Mouse (Mus musculus) stomach, embryonic 16.5 days (tissue): ENCODE data around the gene Adgrb3. TPM values are rescaled to one million over a fixed set of nuclear protein-coding genes. Genes with fewer than 3 reads are reported as not detected.
A peak's percentile ranks its signal among the peaks of the same experiment; 100 is the strongest.

Experiments used
- ATAC-seq: fragments of 200-750 bp; cut with Nextera tagmentation; 2 replicates; pipeline ENCODE4 v1.8.0; 2017; ENCODE audit warnings: moderate number of reproducible peaks, moderate TSS enrichment; ENCODE audit not compliant: insufficient read depth, low FRiP score
- H3K27ac ChIP-seq: fragments of 300-500 bp; sonication (generic); 2 replicates; pipeline ENCODE4 v1.5.1; 2014; ENCODE audit warnings: low read length
- H3K27me3 ChIP-seq: fragments of 300-500 bp; sonication (generic); 2 replicates; pipeline ENCODE4 v1.6.1; 2014; ENCODE audit warnings: low read length, control low read depth, mixed read lengths; ENCODE audit not compliant: control insufficient read depth, insufficient read depth
- H3K36me3 ChIP-seq: fragments of 300-500 bp; sonication (generic); 2 replicates; pipeline ENCODE4 v1.6.1; 2014; ENCODE audit warnings: low read length; ENCODE audit not compliant: control insufficient read depth, insufficient read depth
- H3K4me1 ChIP-seq: fragments of 300-500 bp; sonication (generic); 2 replicates; pipeline ENCODE4 v1.6.1; 2014; ENCODE audit warnings: low read length, control low read depth, mixed read lengths; ENCODE audit not compliant: control insufficient read depth, insufficient read depth
- H3K4me2 ChIP-seq: fragments of 300-500 bp; sonication (generic); 2 replicates; pipeline ENCODE4 v1.6.1; 2014; ENCODE audit warnings: low read depth, low read length, mixed read lengths
- H3K4me3 ChIP-seq: fragments of 300-500 bp; sonication (generic); replicated peaks from 2 replicates; pipeline ENCODE4 v1.5.1; 2014; ENCODE audit warnings: mild to moderate bottlenecking, low read length
- H3K9ac ChIP-seq: fragments of 300-500 bp; sonication (generic); 2 replicates; pipeline ENCODE4 v1.6.1; 2014; ENCODE audit warnings: low read length
- H3K9me3 ChIP-seq: fragments of 300-500 bp; sonication (generic); replicated peaks from 2 replicates; pipeline ENCODE4 v1.6.1; 2016; ENCODE audit warnings: low read length, control low read depth; ENCODE audit not compliant: control insufficient read depth
- WGBS: fragments of 180-500 bp; shearing (Covaris S2); extraction: QIAGEN DNeasy Blood & Tissue Kit; methylation state at CpG from one replicate; pipeline ENCODE4 v1.1.7; 2014; 5-methylcytosine and 5-hydroxymethylcytosine counted together
- polyA plus RNA-seq: library from polyadenylated mRNA; unstranded; fragments of >200 nt; fragmentation: Nextera tagmentation; extraction: Ambion mirVana; gene quantifications from 2 replicates; pipeline ENCODE4 v1.2.1, GENCODE M21; 2015

The Adgrb3 gene
- polyA plus RNA-seq, 1 experiment from 2014 or later, result 4.5 TPM

GRCm38 (mm10) chr1:25317142-25317541, 512.4 kb downstream of the Adgrb3 start:
- no peaks in the 10 kb centered on the region for H3K27me3 ChIP-seq
- no peaks in the 10 kb centered on the region for H3K36me3 ChIP-seq
- no peak overlapping the region for H3K4me2 ChIP-seq
- H3K4me3 ChIP-seq, result no peak overlapping the region
- no peaks in the 10 kb centered on the region for H3K9me3 ChIP-seq
- H3K4me1 ChIP-seq, result no peaks in the 10 kb centered on the region
- H3K9ac ChIP-seq, result no peak overlapping the region
- H3K27ac ChIP-seq, result no peak overlapping the region
- no peak for ATAC-seq

GRCm38 (mm10) chr1:25312344-25312743, 517.2 kb downstream of the Adgrb3 start:
- Histone ChIP-seq H3K4me1 (no peaks in the 10 kb centered on the region), H3K4me3 (no peak overlapping the region), H3K27ac (no peak overlapping the region), H3K9me3 (no peaks in the 10 kb centered on the region), H3K9ac (no peak overlapping the region), H3K36me3 (no peaks in the 10 kb centered on the region), H3K4me2 (no peak overlapping the region), H3K27me3 (no peaks in the 10 kb centered on the region)
- 82% methylated on average over 2 of the region's 2 CpGs for WGBS
- no peak for ATAC-seq

GRCm38 (mm10) chr1:25310066-25310465, 519.4 kb downstream of the Adgrb3 start:
- Histone ChIP-seq H3K27ac (no peak overlapping the region), H3K27me3 (no peaks in the 10 kb centered on the region), H3K9ac (no peak overlapping the region), H3K9me3 (no peaks in the 10 kb centered on the region), H3K36me3 (no peaks in the 10 kb centered on the region), H3K4me2 (no peak overlapping the region), H3K4me1 (no peaks in the 10 kb centered on the region), H3K4me3 (no peak overlapping the region)
- no peak for ATAC-seq
- WGBS, result 45% methylated on average over 2 of the region's 2 CpGs

- no peak overlapping the region for H3K9ac ChIP-seq
- no peak overlapping the region for H3K4me2 ChIP-seq
- ATAC-seq, result no peak
- H3K27me3 ChIP-seq, result no peaks in the 10 kb centered on the region
- 79% methylated on average over 8 of the region's 8 CpGs for WGBS
- H3K9me3 ChIP-seq, result no peaks in the 10 kb centered on the region
- no peak overlapping the region for H3K4me3 ChIP-seq
- H3K27ac ChIP-seq, result no peak overlapping the region
- H3K4me1 ChIP-seq, result no peaks in the 10 kb centered on the region
- H3K36me3 ChIP-seq, result no peaks in the 10 kb centered on the region
These were observed 548.0 kb downstream of the Adgrb3 start for GRCm38 (mm10) chr1:25281471-25281870.

GRCm38 (mm10) chr1:25250562-25250961, 578.9 kb downstream of the Adgrb3 start:
- Histone ChIP-seq H3K9ac (no peak overlapping the region), H3K4me1 (no peaks in the 10 kb centered on the region), H3K9me3 (no peaks in the 10 kb centered on the region), H3K36me3 (no peaks in the 10 kb centered on the region), H3K4me3 (no peak overlapping the region), H3K27ac (no peak overlapping the region), H3K27me3 (no peaks in the 10 kb centered on the region), H3K4me2 (no peak overlapping the region)
- ATAC-seq, result no peak

GRCm38 (mm10) chr1:25242436-25242835, 587.1 kb downstream of the Adgrb3 start:
- Histone ChIP-seq H3K4me1 (no peaks in the 10 kb centered on the region), H3K27me3 (no peaks in the 10 kb centered on the region), H3K9me3 (no peaks in the 10 kb centered on the region), H3K36me3 (no peaks in the 10 kb centered on the region), H3K27ac (no peak overlapping the region), H3K4me2 (no peak overlapping the region), H3K9ac (no peak overlapping the region), H3K4me3 (no peak overlapping the region)
- ATAC-seq, result no peak
- WGBS, result 70% methylated on average over 6 of the region's 6 CpGs

- Histone ChIP-seq H3K27ac (no peak overlapping the region), H3K9me3 (no peaks in the 10 kb centered on the region), H3K27me3 (no peaks in the 10 kb centered on the region), H3K4me3 (no peak overlapping the region), H3K4me1 (no peaks in the 10 kb centered on the region), H3K4me2 (no peak overlapping the region), H3K36me3 (no peaks in the 10 kb centered on the region), H3K9ac (no peak overlapping the region)
- WGBS, result 34% methylated on average over 7 of the region's 7 CpGs
- ATAC-seq, result no peak
These were observed 600.2 kb downstream of the Adgrb3 start for GRCm38 (mm10) chr1:25229245-25229750.

- no peaks in the 10 kb centered on the region for H3K27me3 ChIP-seq
- H3K4me2 ChIP-seq, result peak overlapping the region; percentile 31
- no peak overlapping the region for H3K9ac ChIP-seq
- H3K36me3 ChIP-seq, result no peaks in the 10 kb centered on the region
- peak; percentile 58; the same call in 1 of the 2 replicates for ATAC-seq
- WGBS, result 4% methylated on average over 37 of the region's 37 CpGs
- no peak overlapping the region for H3K27ac ChIP-seq
- no peak overlapping the region; the same call in 1 of the 2 replicates for H3K4me3 ChIP-seq
- no peaks in the 10 kb centered on the region for H3K4me1 ChIP-seq
- H3K9me3 ChIP-seq, result no peaks in the 10 kb centered on the region
These were observed 600.9 kb downstream of the Adgrb3 start for GRCm38 (mm10) chr1:25228381-25229244.

GRCm38 (mm10) chr1:25227880-25228279, 601.6 kb downstream of the Adgrb3 start:
- WGBS, result 54% methylated on average over 3 of the region's 3 CpGs
- no peaks in the 10 kb centered on the region for H3K36me3 ChIP-seq
- no peaks in the 10 kb centered on the region for H3K9me3 ChIP-seq
- no peaks in the 10 kb centered on the region for H3K4me1 ChIP-seq
- no peak overlapping the region for H3K27ac ChIP-seq
- no peak overlapping the region for H3K4me3 ChIP-seq
- ATAC-seq, result no peak
- H3K4me2 ChIP-seq, result 0 out of 2 replicates have a peak overlapping the region, but pooled peaks have one; percentile 31
- no peak overlapping the region for H3K9ac ChIP-seq
- H3K27me3 ChIP-seq, result no peaks in the 10 kb centered on the region
